Mouse (Mus musculus) ES-Bruce4 (cell line): Measurements from ENCODE around the gene Tmem53.

Experiments used
- CTCF ChIP-seq: IDR thresholded peaks from one replicate; pipeline ENCODE4 v1.8.1; 2011; ENCODE audit warnings: low read depth, low read length
- EP300 ChIP-seq: IDR thresholded peaks from 2 replicates; pipeline ENCODE4 v1.6.1; 2011; ENCODE audit warnings: low read depth, low read length; ENCODE audit not compliant: insufficient read depth
- POLR2A ChIP-seq: IDR thresholded peaks from one replicate; pipeline ENCODE4 v1.8.1; 2011; ENCODE audit warnings: low read length; ENCODE audit not compliant: insufficient read depth

DNA sequence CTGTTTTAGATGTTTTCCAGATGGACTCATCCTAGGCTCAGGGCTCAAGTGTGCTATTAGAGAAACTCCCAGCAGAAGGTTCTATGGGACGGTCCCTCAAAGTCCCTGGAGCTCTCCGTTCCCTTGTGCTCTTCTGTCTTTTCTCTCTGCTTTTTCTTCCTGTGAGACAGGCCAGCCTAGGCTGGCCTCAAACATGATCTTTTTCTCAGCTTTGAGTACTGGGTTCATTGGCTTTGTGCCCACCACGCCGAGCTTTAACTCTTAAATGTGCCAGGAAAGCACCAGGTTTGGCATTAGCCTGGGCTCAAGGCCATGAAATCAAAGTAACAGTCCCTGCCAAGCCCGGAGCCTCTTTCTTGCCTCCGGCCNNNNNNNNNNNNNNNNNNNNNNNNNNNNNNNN, 10.9 kb upstream of the Tmem53 start:
- TF ChIP-seq CTCF, result no peak
- no peak for TF ChIP-seq POLR2A
- TF ChIP-seq EP300, result no peak
